Mouse (Mus musculus) Patski (cell line): ENCODE measurements around the gene Lyrm7. TPM values are rescaled to one million over a fixed set of nuclear protein-coding genes. Genes with fewer than 3 reads are reported as not detected.

Source experiments
- ATAC-seq: fragments of 100-300 bp; one replicate; pipeline ENCODE4 v1.8.0; 2021
- CTCF ChIA-PET: fragments of 350-600 bp; sonication (Branson Sonifier 250); formaldehyde crosslinking; loops from one replicate; lab custom pipeline; 2022; ENCODE audit warnings: inconsistent platforms; lab: Charles Lee
- POLR2A ChIA-PET: fragments of 350-600 bp; sonication (Branson Sonifier 250); formaldehyde crosslinking; loops from one replicate; lab custom pipeline; 2022; ENCODE audit warnings: antibody characterized with exemption, inconsistent platforms; lab: Charles Lee
- DNase-seq: peaks from one replicate; pipeline ENCODE4 v3.0.0-alpha.2; 2011; ENCODE audit warnings: low read depth, low spot score
- H3K27me3 ChIP-seq: fragments of 371-371 bp; one replicate; pipeline ENCODE4 v1.5.1; 2021
- CTCF ChIP-seq: fragments of 100-300 bp; IDR thresholded peaks from one replicate; pipeline ENCODE4 v1.5.1; 2021
- in situ Hi-C: fragments of 300-500 bp; cut with MboI; formaldehyde crosslinking; loops from 3 replicates; pipeline ENCODE4 v1.11.1; 2018; ENCODE audit warnings: low pct_unique_long_range_greater_than_20kb, mixed read lengths
- polyA plus RNA-seq: library from polyadenylated mRNA; unstranded; gene quantifications from one replicate; pipeline ENCODE4 v1.2.3, GENCODE M21; 2021

Lyrm7 gene
- polyA plus RNA-seq, 1 experiment from 2014 or later, result 16.3 TPM

DNA sequence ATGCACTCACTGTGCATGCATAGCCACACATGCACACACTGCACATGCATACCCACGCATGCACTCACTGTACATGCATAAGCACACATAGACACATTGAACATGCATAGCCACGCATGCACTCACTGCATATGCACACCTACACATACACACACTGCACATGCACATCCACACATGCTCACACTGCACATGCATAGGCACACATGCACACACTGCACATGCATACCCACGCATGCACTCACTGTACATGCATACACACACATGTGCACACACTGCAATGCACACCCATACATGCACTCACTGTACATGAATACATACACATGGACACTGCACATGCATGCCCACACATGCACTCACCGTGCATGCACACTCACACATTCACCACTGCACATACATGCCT lies 69.3 kb downstream of the Lyrm7 start:
- DNase-seq (no peak), ATAC-seq (no peak)
- in situ Hi-C loops, result no loop called here
- TF ChIP-seq CTCF, result no peak
- H3K27me3 ChIP-seq, result no peaks in the 10 kb centered on the region
- ChIA-PET CTCF (no interaction called here), POLR2A (no interaction called here)

DNA sequence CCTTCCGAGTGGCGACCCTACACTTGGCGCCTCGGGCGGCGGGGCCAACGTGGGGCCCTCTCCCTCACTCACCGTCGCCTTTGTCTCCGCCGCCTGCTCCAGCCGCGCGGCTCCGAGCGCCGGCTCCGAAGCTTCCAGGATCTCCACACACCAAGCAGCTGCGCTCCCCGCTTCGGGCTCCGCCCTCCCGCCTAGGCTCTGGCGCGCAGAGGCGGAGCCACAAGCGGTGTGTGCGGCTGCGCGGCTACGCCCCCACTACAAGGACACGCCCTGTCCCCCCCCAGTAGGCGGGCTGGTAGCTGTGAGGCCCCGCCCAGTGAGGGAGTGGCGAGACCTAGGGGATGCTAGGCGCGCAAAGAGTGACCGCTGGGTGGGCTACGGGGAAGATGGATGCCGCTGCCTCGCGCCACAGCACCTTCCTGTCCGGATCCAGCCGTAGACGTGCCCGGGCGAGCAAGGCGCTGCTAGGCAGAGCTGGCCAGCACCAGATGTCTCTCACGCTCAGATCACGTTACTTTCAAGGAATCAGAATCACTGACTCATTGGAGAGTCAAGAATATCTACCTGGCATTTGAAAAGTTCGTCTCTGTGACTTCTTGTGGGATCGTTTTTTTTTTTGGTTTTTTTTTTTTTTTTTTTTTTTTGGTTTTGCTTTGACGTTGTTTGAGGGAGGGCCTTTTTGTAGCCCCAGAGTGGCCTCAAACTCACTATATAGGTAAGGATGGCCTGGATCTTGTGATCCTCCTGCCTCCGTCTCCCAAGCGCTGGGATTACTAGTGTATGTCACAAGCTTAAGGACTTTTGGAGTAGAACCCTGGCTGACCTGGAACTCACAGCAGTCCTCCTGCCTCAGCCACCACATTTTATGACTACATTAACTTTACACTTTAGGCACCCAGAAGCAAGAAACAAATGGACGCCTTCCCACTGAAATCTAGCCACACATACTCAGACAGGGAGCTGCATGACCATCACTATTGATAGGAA lies 72.9 kb downstream of the Lyrm7 start, which contains the start of gene Cdc42se2:
Gene Cdc42se2, minus strand, starts transcription at position 188 of the 987 bp plus-strand sequence.
- ATAC-seq, result peak; percentile 91
- CTCF ChIA-PET, result interaction anchor here (0.7 to 1.4 kb wide), 3 partner anchors 25 to 64 kb away, joined by 3 read pairs; no protein-coding TSS in a partner anchor
- no peak for TF ChIP-seq CTCF
- POLR2A ChIA-PET, result interaction anchor here (0.9 kb wide), 1 partner anchor 79 kb away, joined by 8 read pairs; no protein-coding TSS in a partner anchor
- no peaks in the 10 kb centered on the region for H3K27me3 ChIP-seq
- DNase-seq, result no peak
- in situ Hi-C loops, result loop anchor here (5.0 kb wide), 1 partner anchor 75 kb away; the partner anchor contains the start of gene Lyrm7

GRCm38 (mm10) chr11:54786858-54787487 lies 73.7 kb downstream of the Lyrm7 start:
- CTCF ChIA-PET, result interaction anchor here (0.6 to 1.2 kb wide), 3 partner anchors 60 to 83 kb away, joined by 3 to 5 read pairs (median 3); no protein-coding TSS in a partner anchor
- DNase-seq (no peak), ATAC-seq (peak; percentile 51)
- POLR2A ChIA-PET, result interaction anchor here (0.8 to 0.9 kb wide), 2 partner anchors 10 to 78 kb away, joined by 7 to 8 read pairs; no protein-coding TSS in a partner anchor
- H3K27me3 ChIP-seq, result no peaks in the 10 kb centered on the region
- no peak for TF ChIP-seq CTCF
- in situ Hi-C loops, result loop anchor here (5.0 kb wide), 1 partner anchor 75 kb away; the partner anchor contains the start of gene Lyrm7

- no peak for TF ChIP-seq CTCF
- POLR2A ChIA-PET, result no interaction called here
- H3K27me3 ChIP-seq, result no peaks in the 10 kb centered on the region
- ATAC-seq, result no peak
- in situ Hi-C loops, result loop anchor here (5.0 kb wide), 1 partner anchor 77 kb away; the partner anchor contains the start of gene Lyrm7
- CTCF ChIA-PET, result interaction anchor here (0.8 to 1.4 kb wide), 4 partner anchors 10 to 80 kb away, joined by 3 to 5 read pairs (median 4); no protein-coding TSS in a partner anchor
- DNase-seq, result no peak
Measured at GRCm38 (mm10) chr11:54785566-54785965, 75.2 kb downstream of the Lyrm7 start.

GRCm38 (mm10) chr11:54784436-54784835 lies 76.3 kb downstream of the Lyrm7 start:
- no peaks in the 10 kb centered on the region for H3K27me3 ChIP-seq
- DNase-seq, result no peak
- POLR2A ChIA-PET, result no interaction called here
- ATAC-seq, result no peak
- CTCF ChIA-PET, result interaction anchor here (1.4 kb wide), 1 partner anchor 8 kb away, joined by 5 read pairs; no protein-coding TSS in a partner anchor
- no peak for TF ChIP-seq CTCF
- in situ Hi-C loops, result no loop called here

GRCm38 (mm10) chr11:54782253-54782652 lies 78.5 kb downstream of the Lyrm7 start:
- ChIA-PET POLR2A (no interaction called here), CTCF (no interaction called here)
- no peak for TF ChIP-seq CTCF
- DNase-seq, result no peak
- no peak for ATAC-seq
- in situ Hi-C loops, result no loop called here
- H3K27me3 ChIP-seq, result no peaks in the 10 kb centered on the region

DNA sequence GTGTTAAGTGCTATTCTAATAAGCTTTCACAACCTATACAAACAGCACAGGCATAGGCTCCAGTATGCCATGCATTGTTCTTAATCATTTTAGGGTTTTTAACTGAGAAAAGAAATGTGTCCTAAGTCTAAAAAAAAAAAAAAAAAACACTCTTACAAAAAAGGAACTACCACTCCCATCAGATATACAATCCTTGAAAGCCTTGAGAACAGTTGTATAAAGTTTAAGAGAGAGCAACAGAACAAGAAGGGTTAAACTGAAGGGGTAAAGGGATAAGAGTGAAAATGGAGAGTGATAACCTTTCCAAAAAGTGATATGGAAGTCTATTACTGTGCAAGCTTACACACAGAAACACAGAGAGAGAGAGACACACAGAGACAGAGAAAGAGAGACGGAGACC lies 80.8 kb downstream of the Lyrm7 start:
- no peaks in the 10 kb centered on the region for H3K27me3 ChIP-seq
- no peak for DNase-seq
- in situ Hi-C loops, result no loop called here
- no peak for TF ChIP-seq CTCF
- no peak for ATAC-seq
- POLR2A ChIA-PET, result interaction anchor here (0.8 kb wide), 1 partner anchor 83 kb away, joined by 3 read pairs; no protein-coding TSS in a partner anchor
- CTCF ChIA-PET, result no interaction called here

- POLR2A ChIA-PET, result no interaction called here
- CTCF ChIA-PET, result no interaction called here
- TF ChIP-seq CTCF, result no peak
- ATAC-seq, result no peak
- DNase-seq, result no peak
- H3K27me3 ChIP-seq, result no peaks in the 10 kb centered on the region
- in situ Hi-C loops, result no loop called here
Measured at GRCm38 (mm10) chr11:54778131-54778844, 82.4 kb downstream of the Lyrm7 start.

GRCm38 (mm10) chr11:54777387-54778130 lies 83.2 kb downstream of the Lyrm7 start:
- H3K27me3 ChIP-seq, result no peaks in the 10 kb centered on the region
- DNase-seq, result no peak
- POLR2A ChIA-PET, result interaction anchor here (0.9 kb wide), 1 partner anchor 9 kb away, joined by 7 read pairs; no protein-coding TSS in a partner anchor
- in situ Hi-C loops, result no loop called here
- no peak for ATAC-seq
- CTCF ChIA-PET, result no interaction called here
- no peak for TF ChIP-seq CTCF

Other genes starting within 250 kb of the Lyrm7 start
- gene Cdc42se2, start 73.2 kb downstream of the Lyrm7 start, polyA plus RNA-seq, result 66.1 TPM
- 815 TPM for gene Hint1, start 5.5 kb upstream of the Lyrm7 start, polyA plus RNA-seq
- gene Gpx3, start 41.5 kb upstream of the Lyrm7 start, polyA plus RNA-seq, result 1,215 TPM
- 53.2 TPM for gene Tnip1, start 102.0 kb upstream of the Lyrm7 start, polyA plus RNA-seq
- 333 TPM for gene Anxa6, start 172.5 kb upstream of the Lyrm7 start, polyA plus RNA-seq
- gene Ccdc69, start 217.2 kb upstream of the Lyrm7 start, polyA plus RNA-seq, result not detected
- gene Gm2a, start 237.2 kb upstream of the Lyrm7 start, polyA plus RNA-seq, result 51.9 TPM